Mouse (Mus musculus): ENCODE measurements around the gene Wdr31.

GRCm38 (mm10) chr4:62508839-62509238, 38.1 kb upstream of the Wdr31 start:
- TF ChIP-seq CTCF (IDR thresholded peaks at IDR 0.05; ENCODE audit: control insufficient read depth, insufficient read depth, insufficient replicate concordance, low read depth, low read length) (no peak), POLR2A (IDR thresholded peaks at IDR 0.05; ENCODE audit: control insufficient read depth, low read depth, low read length) (no peak)

Data from testis, adult 2 months (tissue).